Mouse (Mus musculus) hindbrain, embryonic 13.5 days (tissue): ENCODE results near the gene Bcas3. TPM values are rescaled to one million over a fixed set of nuclear protein-coding genes. Genes with fewer than 3 reads are reported as not detected.

ENCODE experiments used
- ATAC-seq: fragments of 200-750 bp; cut with Nextera tagmentation; 2 replicates; pipeline ENCODE4 v1.8.0; 2017; ENCODE audit warnings: moderate TSS enrichment; ENCODE audit not compliant: low FRiP score
- H3K27ac ChIP-seq: fragments of 300-500 bp; sonication (generic); 2 replicates; pipeline ENCODE4 v1.5.1; 2015; ENCODE audit warnings: inconsistent platforms, mild to moderate bottlenecking, moderate library complexity
- H3K27me3 ChIP-seq: fragments of 300-500 bp; sonication (generic); 2 replicates; pipeline ENCODE4 v1.6.1; 2015; ENCODE audit warnings: mild to moderate bottlenecking, inconsistent platforms
- H3K36me3 ChIP-seq: fragments of 300-500 bp; sonication (generic); 2 replicates; pipeline ENCODE4 v1.6.1; 2015; ENCODE audit warnings: mild to moderate bottlenecking, inconsistent platforms
- H3K4me1 ChIP-seq: fragments of 300-500 bp; sonication (generic); replicated peaks from 2 replicates; pipeline ENCODE4 v1.6.1; 2015; ENCODE audit warnings: inconsistent platforms
- H3K4me2 ChIP-seq: fragments of 300-500 bp; sonication (generic); 2 replicates; pipeline ENCODE4 v1.6.1; 2015; ENCODE audit warnings: inconsistent platforms, mild to moderate bottlenecking, moderate library complexity
- H3K4me3 ChIP-seq: fragments of 300-500 bp; sonication (generic); 2 replicates; pipeline ENCODE4 v1.5.1; 2015; ENCODE audit warnings: mild to moderate bottlenecking, inconsistent platforms
- H3K9ac ChIP-seq: fragments of 300-500 bp; sonication (generic); 2 replicates; pipeline ENCODE4 v1.6.1; 2015; ENCODE audit warnings: mild to moderate bottlenecking, inconsistent platforms
- H3K9me3 ChIP-seq: fragments of 300-500 bp; sonication (generic); 2 replicates; pipeline ENCODE4 v1.6.1; 2016; ENCODE audit warnings: inconsistent platforms
- WGBS: fragments of 180-500 bp; shearing (Covaris S2); methylation state at CpG from one replicate; pipeline ENCODE4 v1.1.7; 2015; 5-methylcytosine and 5-hydroxymethylcytosine counted together
- polyA plus RNA-seq: library from polyadenylated mRNA; unstranded; fragments of >200 nt; fragmentation: Nextera tagmentation; extraction: Ambion mirVana; gene quantifications from 2 replicates; pipeline ENCODE4 v1.2.1, GENCODE M21; 2015

The Bcas3 gene
- polyA plus RNA-seq, 1 experiment from 2014 or later = 34.0 TPM

DNA sequence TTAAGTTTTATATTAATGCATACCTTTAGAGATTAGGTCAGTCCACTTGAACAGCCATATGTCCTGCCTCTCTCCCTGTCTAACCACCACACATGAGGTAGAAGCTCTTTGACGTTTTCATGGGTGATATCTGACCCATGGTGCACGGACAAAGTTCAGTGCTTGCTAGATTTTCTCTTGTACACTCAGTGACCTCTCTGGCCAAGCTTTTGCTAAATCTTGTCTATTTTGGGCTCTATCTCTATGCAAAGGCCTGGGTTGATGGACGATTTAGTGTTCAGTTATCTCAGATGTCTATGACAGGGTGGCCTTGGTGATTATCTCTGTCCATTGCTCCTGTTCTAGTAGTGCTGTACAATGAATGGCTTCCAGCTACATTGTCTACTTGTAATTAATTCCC is 260.6 kb downstream of the Bcas3 start:
- H3K4me1 ChIP-seq = 0 out of 2 replicates have a peak, but pooled peaks cover 8% of the 10 kb centered on the region
- H3K4me3 ChIP-seq = no peak overlapping the region
- ATAC-seq = no peak
- H3K27me3 ChIP-seq = no peaks in the 10 kb centered on the region
- H3K36me3 ChIP-seq = no peaks in the 10 kb centered on the region
- H3K4me2 ChIP-seq = no peak overlapping the region
- no peaks in the 10 kb centered on the region for H3K9me3 ChIP-seq
- no peak overlapping the region for H3K9ac ChIP-seq
- H3K27ac ChIP-seq = no peak overlapping the region
- 87% methylated on average over 3 of the region's 3 CpGs for WGBS

DNA sequence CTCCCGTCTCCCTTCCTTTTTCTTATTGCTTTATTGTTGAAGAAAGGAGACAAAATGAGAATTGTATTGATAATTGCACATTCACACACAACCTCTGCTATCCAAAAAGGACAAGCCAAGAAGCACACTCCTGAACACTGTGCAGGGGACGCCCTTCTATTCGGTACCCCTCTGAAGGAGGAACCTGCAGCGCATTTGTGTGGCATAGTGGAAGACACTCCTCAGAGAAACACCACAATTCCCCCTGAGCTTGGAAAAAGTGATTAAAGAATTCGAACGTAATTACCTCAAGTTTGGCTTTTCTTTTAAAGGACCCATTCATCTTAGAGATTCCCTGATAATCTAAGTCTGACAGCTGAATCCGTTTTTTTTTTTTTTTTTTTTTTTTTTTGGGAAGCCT is 261.5 kb downstream of the Bcas3 start:
- 84% methylated on average over 7 of the region's 7 CpGs for WGBS
- Histone ChIP-seq H3K4me3 (no peak overlapping the region), H3K27ac (no peak overlapping the region), H3K9me3 (no peaks in the 10 kb centered on the region), H3K27me3 (no peaks in the 10 kb centered on the region), H3K4me1 (peaks cover 15% of the 10 kb centered on the region), H3K4me2 (no peak overlapping the region), H3K9ac (no peak overlapping the region), H3K36me3 (no peaks in the 10 kb centered on the region)
- no peak for ATAC-seq

DNA sequence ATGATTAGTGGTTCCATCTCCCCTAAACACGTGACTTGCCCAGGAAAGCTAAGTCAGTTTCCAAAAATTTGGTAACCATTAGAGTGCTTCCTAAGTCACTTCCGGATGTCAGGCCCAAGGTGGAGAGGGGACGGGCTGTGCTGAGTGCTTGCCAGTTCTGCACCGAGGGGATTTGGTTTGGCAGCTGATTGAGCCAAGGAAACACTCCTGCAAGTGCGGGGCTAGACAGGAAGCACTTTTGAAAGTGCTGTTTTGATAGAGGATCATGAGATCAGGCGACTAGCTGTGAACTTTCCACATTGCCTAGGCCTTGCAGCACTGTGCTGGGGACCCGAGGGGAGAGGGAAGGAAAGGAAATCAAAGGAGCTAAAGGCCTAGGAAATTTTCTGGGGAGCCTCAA is 262.5 kb downstream of the Bcas3 start:
- H3K36me3 ChIP-seq = no peaks in the 10 kb centered on the region
- H3K27ac ChIP-seq = no peak overlapping the region
- 76% methylated on average over 7 of the region's 7 CpGs for WGBS
- H3K9ac ChIP-seq = no peak overlapping the region
- no peak overlapping the region for H3K4me2 ChIP-seq
- peaks cover 15% of the 10 kb centered on the region for H3K4me1 ChIP-seq
- no peaks in the 10 kb centered on the region for H3K27me3 ChIP-seq
- H3K4me3 ChIP-seq = no peak overlapping the region
- ATAC-seq = no peak
- H3K9me3 ChIP-seq = no peaks in the 10 kb centered on the region

DNA sequence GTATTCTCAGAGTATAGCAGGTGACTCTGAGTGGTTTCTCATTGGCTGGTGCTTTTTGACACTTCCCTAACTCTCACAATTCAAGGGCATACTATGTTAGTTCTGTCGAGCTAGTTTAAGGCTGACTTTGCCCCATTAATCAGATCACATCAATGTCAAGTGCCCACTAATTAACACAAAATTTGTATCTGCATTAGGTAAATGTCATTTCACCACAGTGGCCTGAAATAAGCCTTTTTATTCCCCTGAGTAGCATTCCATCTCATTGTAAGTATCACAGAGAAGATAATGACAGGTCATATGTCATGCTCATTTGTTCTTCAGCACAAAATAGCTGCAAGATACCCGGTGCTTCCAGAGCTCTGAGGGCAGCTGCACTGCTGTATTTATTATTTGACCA is 268.5 kb downstream of the Bcas3 start:
- no peak for ATAC-seq
- Histone ChIP-seq H3K27me3 (0 out of 2 replicates have a peak, but pooled peaks cover 5% of the 10 kb centered on the region), H3K9ac (no peak overlapping the region), H3K4me1 (peaks cover 15% of the 10 kb centered on the region), H3K4me3 (no peak overlapping the region), H3K36me3 (no peaks in the 10 kb centered on the region), H3K27ac (no peak overlapping the region; the same call in 1 of the 2 replicates), H3K4me2 (no peak overlapping the region), H3K9me3 (no peaks in the 10 kb centered on the region)
- WGBS = 17% methylated on average over 2 of the region's 2 CpGs

DNA sequence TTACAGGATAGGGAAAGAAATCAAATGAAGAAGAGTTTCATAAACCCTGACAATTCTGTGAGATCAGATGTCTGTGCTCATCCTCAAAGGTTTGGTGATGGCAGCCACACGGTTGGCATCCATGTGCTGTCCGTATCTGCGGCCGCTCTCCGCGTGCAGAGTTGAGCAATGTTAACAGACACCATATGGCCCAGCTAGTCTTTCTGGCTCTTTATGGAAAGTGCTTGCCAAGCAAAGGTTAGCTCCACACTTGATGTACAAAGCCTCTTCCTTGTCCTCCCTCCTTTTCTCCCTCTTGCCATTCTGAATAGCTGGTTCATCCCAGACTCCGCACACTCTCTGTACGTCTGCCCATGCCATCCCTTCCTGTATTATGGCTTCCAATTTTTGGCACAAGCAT is 269.0 kb downstream of the Bcas3 start:
- peaks cover 15% of the 10 kb centered on the region for H3K4me1 ChIP-seq
- no peak overlapping the region for H3K4me3 ChIP-seq
- 0 out of 2 replicates have a peak, but pooled peaks cover 5% of the 10 kb centered on the region for H3K27me3 ChIP-seq
- H3K27ac ChIP-seq = no peak overlapping the region; the same call in 1 of the 2 replicates
- 89% methylated on average over 8 of the region's 8 CpGs for WGBS
- no peaks in the 10 kb centered on the region for H3K9me3 ChIP-seq
- H3K36me3 ChIP-seq = no peaks in the 10 kb centered on the region
- ATAC-seq = no peak
- H3K4me2 ChIP-seq = no peak overlapping the region
- H3K9ac ChIP-seq = no peak overlapping the region

DNA sequence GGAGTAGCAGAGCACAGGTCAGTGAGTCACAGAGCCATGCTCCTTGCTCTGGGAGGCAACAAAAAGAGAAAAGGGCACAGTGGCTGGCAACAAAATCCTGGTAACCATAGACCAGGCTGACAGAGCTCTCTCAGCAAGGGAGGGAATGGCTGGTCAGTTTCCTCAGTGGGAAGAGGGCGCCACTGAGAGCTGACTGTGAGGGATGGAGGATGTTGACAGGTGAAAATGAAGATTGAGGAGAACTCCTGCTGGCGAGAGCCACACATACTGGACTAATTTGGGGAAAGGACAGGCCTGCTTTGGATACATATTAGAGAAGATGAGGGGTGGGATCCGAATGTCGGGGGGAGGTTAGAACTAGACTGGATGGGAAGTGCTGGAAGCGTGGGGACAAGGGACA is 272.2 kb downstream of the Bcas3 start:
- Histone ChIP-seq H3K4me3 (no peak overlapping the region), H3K4me2 (no peak overlapping the region), H3K27ac (no peak overlapping the region), H3K27me3 (0 out of 2 replicates have a peak, but pooled peaks cover 5% of the 10 kb centered on the region), H3K9me3 (no peaks in the 10 kb centered on the region), H3K9ac (no peak overlapping the region), H3K4me1 (peaks cover 23% of the 10 kb centered on the region), H3K36me3 (no peaks in the 10 kb centered on the region)
- no peak for ATAC-seq
- 49% methylated on average over 5 of the region's 5 CpGs for WGBS

DNA sequence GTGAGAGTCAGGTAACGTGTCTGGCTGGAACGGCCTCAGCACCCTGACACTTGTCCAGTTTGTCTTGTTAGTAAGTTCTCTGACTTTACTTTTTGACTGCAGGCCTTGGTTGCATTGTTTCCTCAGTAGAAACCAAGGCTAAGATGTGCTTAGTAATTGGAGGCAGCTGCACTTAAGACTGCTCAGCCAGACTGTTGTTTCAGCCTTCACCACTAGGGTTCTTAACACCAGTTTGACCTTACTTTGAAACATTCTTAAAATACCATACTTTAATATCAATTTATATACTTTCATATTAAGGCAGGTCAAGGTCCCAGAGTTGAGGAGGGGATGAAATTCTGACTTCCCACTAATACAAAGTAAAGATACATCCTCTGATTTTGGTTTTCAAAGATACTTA is 273.9 kb downstream of the Bcas3 start:
- Histone ChIP-seq H3K9ac (no peak overlapping the region), H3K4me2 (no peak overlapping the region), H3K27me3 (0 out of 2 replicates have a peak, but pooled peaks cover 5% of the 10 kb centered on the region), H3K36me3 (no peaks in the 10 kb centered on the region), H3K4me3 (no peak overlapping the region), H3K27ac (no peak overlapping the region), H3K4me1 (peaks cover 19% of the 10 kb centered on the region), H3K9me3 (no peaks in the 10 kb centered on the region)
- ATAC-seq = no peak
- 87% methylated on average over 2 of the region's 2 CpGs for WGBS

DNA sequence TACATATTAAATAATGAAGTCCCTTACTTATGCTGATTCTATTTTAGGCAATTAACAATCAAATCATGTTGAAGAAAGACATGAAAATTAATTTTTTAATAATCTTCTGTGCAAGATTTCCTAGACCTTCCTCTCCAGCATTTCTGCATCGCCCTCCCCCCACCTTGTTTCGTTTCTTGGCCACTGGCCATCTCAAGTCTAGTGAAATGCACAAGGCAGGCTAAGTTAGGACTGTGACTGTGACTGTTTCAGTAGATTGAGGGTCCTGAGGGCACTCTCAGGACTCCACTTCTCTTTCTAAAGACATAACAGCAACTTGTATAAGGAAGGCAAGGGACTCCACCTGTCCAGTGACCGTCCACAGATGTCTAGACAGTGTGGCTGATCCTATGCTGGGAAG is 274.4 kb downstream of the Bcas3 start:
- 83% methylated on average over 3 of the region's 3 CpGs for WGBS
- Histone ChIP-seq H3K27ac (no peak overlapping the region), H3K4me1 (peaks cover 16% of the 10 kb centered on the region), H3K36me3 (no peaks in the 10 kb centered on the region), H3K9ac (no peak overlapping the region), H3K9me3 (no peaks in the 10 kb centered on the region), H3K4me3 (no peak overlapping the region), H3K4me2 (no peak overlapping the region), H3K27me3 (0 out of 2 replicates have a peak, but pooled peaks cover 3% of the 10 kb centered on the region)
- no peak for ATAC-seq

DNA sequence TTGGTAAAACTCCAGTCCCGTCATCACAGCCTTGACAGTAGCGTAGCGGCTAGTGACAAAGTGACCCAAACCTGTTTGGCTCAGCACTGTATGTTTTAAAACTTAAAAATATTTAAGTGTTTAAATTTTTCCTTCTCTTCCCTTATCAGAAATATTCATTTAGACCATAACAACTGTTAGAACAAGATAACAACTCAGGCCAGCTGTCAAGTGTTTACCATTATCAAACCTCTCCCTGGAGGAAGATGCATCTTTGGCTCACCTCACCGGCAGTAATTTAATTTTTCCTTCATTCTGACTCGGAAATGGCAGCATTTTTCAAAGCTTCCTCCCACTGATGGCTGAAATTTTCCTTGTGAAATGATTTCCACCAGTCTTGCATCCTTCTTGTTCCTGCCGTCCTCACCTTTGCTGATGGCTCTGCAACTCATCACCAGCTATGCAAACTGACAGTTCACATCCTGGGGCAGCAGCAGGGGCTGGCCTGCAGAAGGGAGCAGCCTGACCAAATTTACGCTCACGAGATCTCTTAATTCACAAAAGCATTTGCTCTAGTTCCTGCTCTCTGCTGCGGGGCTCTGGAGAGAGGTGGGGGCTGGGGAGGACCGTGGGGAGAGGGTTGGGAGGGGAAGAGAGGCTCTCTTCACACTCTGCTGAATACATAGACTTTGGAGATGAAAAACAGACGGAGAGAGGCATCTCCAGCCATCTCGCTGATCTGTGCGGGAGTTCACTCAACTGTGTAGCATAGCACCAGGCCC is 275.5 kb downstream of the Bcas3 start:
- no peak for ATAC-seq
- Histone ChIP-seq H3K9ac (no peak overlapping the region), H3K4me2 (peak overlapping the region; percentile 13; the same call in 1 of the 2 replicates), H3K4me3 (no peak overlapping the region), H3K9me3 (no peaks in the 10 kb centered on the region), H3K27ac (peak overlapping the region; percentile 76), H3K36me3 (no peaks in the 10 kb centered on the region), H3K27me3 (0 out of 2 replicates have a peak, but pooled peaks cover 3% of the 10 kb centered on the region), H3K4me1 (peaks cover 22% of the 10 kb centered on the region)
- WGBS = 38% methylated on average over 13 of the region's 13 CpGs

DNA sequence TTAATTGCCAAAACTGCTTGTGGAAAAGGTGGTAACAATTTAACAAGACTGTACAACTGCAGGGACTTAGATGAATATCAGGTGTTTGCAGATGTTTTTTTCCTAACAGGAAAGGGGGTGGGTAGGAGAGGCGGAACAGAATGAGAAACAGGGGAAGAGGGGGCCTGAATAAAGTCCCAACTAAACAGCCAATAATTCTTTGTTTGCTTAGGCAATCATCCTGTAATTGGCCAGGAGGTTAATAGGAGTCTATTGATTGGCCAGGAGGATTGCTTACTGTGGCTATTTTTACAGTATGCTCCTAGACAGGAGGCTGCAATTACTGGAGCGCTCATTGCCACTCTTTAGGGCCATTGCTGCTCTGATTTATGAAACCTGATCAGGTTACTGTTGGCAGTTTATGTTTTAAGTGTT is 279.6 kb downstream of the Bcas3 start:
- Histone ChIP-seq H3K4me2 (no peak overlapping the region), H3K4me3 (no peak overlapping the region), H3K27me3 (no peaks in the 10 kb centered on the region), H3K9me3 (no peaks in the 10 kb centered on the region), H3K27ac (no peak overlapping the region), H3K9ac (no peak overlapping the region), H3K36me3 (no peaks in the 10 kb centered on the region), H3K4me1 (peaks cover 20% of the 10 kb centered on the region)
- ATAC-seq = no peak
- 81% methylated on average over 2 of the region's 2 CpGs for WGBS

DNA sequence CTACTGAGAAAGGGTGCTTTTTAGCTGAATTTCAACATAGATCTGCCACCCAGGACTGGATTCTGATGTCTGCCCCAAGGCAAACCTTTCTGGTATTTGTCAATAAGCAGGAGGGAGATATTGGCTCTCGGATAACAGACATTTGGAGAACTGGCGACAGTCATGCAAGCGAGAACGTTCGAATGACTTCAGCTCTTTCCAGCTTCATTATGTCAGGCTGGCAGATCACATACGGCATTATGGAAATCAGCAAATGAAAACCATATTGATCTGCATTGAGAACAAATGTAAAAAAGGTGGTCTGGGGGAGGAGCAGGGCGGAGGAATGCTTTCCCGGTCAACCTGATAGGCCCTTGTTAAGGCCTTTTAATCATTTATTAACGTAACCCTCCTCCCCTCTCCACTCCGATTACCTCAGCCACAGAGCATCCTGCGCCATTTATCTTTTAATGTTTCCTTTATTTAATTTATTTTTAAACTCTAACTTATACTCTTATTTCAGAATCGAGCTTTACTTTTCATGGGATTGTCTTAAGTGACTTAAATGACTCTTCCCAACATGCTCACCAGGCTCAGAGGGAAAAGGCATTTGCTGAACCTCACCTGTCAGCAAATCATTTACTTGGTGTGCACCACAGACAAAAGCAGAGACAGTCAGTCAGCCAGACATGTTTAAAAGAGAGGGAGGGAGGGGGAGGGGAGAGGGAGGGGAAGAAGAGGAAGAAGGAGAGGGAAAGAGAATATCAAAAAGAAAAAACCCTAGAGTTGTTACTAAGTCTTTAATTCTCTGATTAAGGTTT is 285.9 kb downstream of the Bcas3 start:
- WGBS = 53% methylated on average over 12 of the region's 12 CpGs
- no peaks in the 10 kb centered on the region for H3K36me3 ChIP-seq
- ATAC-seq = no peak
- H3K9ac ChIP-seq = no peak overlapping the region
- peaks cover 44% of the 10 kb centered on the region for H3K4me1 ChIP-seq
- no peaks in the 10 kb centered on the region for H3K27me3 ChIP-seq
- H3K4me3 ChIP-seq = no peak overlapping the region
- H3K27ac ChIP-seq = no peak overlapping the region
- no peaks in the 10 kb centered on the region for H3K9me3 ChIP-seq
- no peak overlapping the region for H3K4me2 ChIP-seq

DNA sequence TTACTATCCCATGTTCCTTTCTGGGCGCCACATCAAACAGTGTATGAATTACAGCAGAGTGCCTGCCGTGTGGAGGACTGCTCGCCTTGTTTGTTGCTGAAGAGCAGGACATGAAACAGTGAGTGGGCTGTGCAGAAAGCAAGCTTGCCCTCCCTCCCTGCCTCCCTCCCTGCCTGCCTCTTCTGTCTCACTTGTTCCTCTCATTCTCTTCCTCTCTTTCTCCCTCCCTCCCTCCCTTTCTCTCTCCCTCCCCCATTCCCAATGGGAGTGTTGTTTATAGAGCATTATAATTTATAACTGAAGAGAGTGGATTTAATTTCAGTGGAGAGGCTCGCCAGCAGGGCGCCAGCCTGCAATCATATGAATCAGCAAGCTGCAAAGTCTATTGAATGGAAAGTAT is 287.7 kb downstream of the Bcas3 start:
- Histone ChIP-seq H3K9me3 (no peaks in the 10 kb centered on the region), H3K27ac (peak overlapping the region; percentile 79), H3K9ac (peak overlapping the region; percentile 58; the same call in 1 of the 2 replicates), H3K4me2 (peak overlapping the region; percentile 43), H3K27me3 (no peaks in the 10 kb centered on the region), H3K36me3 (no peaks in the 10 kb centered on the region), H3K4me1 (peaks cover 55% of the 10 kb centered on the region), H3K4me3 (peak overlapping the region; percentile 7; the same call in 1 of the 2 replicates)
- ATAC-seq = 0 out of 2 replicates have a peak, but pooled peaks have one; percentile 46
- 20% methylated on average over 5 of the region's 5 CpGs for WGBS
